Mouse (Mus musculus) heart, embryonic 12.5 days (tissue): ENCODE results near the gene Pnpla7. TPM values are rescaled to one million over a fixed set of nuclear protein-coding genes. Genes with fewer than 3 reads are reported as not detected.

ENCODE experiments used
- ATAC-seq: fragments of 200-750 bp; cut with Nextera tagmentation; 2 replicates; pipeline ENCODE4 v1.8.0; 2017; ENCODE audit warnings: moderate TSS enrichment, moderate library complexity; ENCODE audit not compliant: insufficient number of reproducible peaks, low FRiP score
- H3K27ac ChIP-seq: fragments of 300-500 bp; sonication (generic); 2 replicates; pipeline ENCODE4 v1.5.1; 2016; ENCODE audit warnings: mild to moderate bottlenecking, moderate library complexity; ENCODE audit not compliant: poor library complexity, severe bottlenecking
- H3K27me3 ChIP-seq: fragments of 300-500 bp; sonication (generic); replicated peaks from 2 replicates; pipeline ENCODE4 v1.6.1; 2016; ENCODE audit warnings: mild to moderate bottlenecking, moderate library complexity
- H3K36me3 ChIP-seq: fragments of 300-500 bp; sonication (generic); 2 replicates; pipeline ENCODE4 v1.6.1; 2016; ENCODE audit warnings: mild to moderate bottlenecking, moderate library complexity
- H3K4me1 ChIP-seq: fragments of 300-500 bp; sonication (generic); replicated peaks from 2 replicates; pipeline ENCODE4 v1.6.1; 2016; ENCODE audit warnings: mild to moderate bottlenecking
- H3K4me2 ChIP-seq: fragments of 300-500 bp; sonication (generic); 2 replicates; pipeline ENCODE4 v1.6.1; 2016; ENCODE audit warnings: mild to moderate bottlenecking, moderate library complexity
- H3K4me3 ChIP-seq: fragments of 300-500 bp; sonication (generic); 2 replicates; pipeline ENCODE4 v1.5.1; 2016; ENCODE audit warnings: mild to moderate bottlenecking
- H3K9ac ChIP-seq: fragments of 300-500 bp; sonication (generic); 2 replicates; pipeline ENCODE4 v1.6.1; 2016; ENCODE audit warnings: mild to moderate bottlenecking, moderate library complexity
- H3K9me3 ChIP-seq: fragments of 300-500 bp; sonication (generic); replicated peaks from 2 replicates; pipeline ENCODE4 v1.6.1; 2016; ENCODE audit warnings: mild to moderate bottlenecking, moderate library complexity
- WGBS: fragments of 180-500 bp; shearing (Covaris S2); methylation state at CpG from one replicate; pipeline ENCODE4 v1.1.7; 2016; 5-methylcytosine and 5-hydroxymethylcytosine counted together
- polyA plus RNA-seq: library from polyadenylated mRNA; unstranded; fragments of >200 nt; fragmentation: Nextera tagmentation; extraction: Ambion mirVana; gene quantifications from 2 replicates; pipeline ENCODE4 v1.2.1, GENCODE M21; 2016

Gene Pnpla7
- polyA plus RNA-seq, 1 experiment from 2014 or later = 9.5 TPM

DNA sequence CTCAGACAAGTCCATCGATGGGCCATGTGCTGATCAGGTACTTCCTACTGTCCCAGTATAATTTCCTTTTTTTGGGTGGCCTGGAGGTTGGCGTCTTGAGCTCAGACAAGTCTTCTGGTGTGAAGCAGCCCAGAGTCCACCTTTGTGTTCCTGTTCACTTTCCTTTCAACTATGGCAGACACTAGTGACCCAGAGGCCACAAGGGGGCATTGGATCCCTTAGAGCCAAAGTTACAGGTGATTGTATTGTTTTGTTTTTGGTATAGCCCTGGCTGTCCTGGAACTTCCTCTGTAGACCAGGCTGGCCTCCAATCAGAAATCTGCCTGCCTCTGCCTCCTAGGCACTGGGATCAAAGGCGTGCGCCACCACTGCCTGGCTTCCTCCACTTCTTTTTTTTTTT is 96.6 kb downstream of the Pnpla7 start:
- H3K9ac ChIP-seq = no peak overlapping the region
- no peak overlapping the region for H3K27ac ChIP-seq
- no peaks in the 10 kb centered on the region for H3K27me3 ChIP-seq
- H3K4me2 ChIP-seq = no peak overlapping the region
- no peaks in the 10 kb centered on the region for H3K9me3 ChIP-seq
- ATAC-seq = no peak
- no peaks in the 10 kb centered on the region for H3K36me3 ChIP-seq
- H3K4me3 ChIP-seq = no peak overlapping the region
- no peaks in the 10 kb centered on the region for H3K4me1 ChIP-seq
- WGBS = 86% methylated on average over 4 of the region's 4 CpGs

DNA sequence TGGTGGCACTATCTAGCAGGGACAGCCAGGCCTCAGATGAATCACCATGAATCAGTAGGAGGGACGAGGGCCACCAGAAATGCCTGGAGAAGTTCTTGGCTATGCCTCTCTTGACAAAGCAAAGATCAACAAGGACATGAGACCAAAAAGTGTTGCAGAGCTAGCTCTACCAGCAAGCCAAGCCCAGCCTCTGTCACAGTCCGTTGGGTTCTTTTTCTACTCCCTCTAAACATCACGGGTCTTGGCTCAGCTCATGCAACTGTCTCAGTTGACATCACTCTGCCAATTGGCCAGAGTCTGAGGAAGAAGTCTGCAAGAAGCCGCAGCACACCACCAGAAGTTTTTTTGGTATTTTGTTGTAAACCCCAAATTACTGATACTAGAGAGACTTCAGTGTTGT is 99.7 kb downstream of the Pnpla7 start:
- Histone ChIP-seq H3K27ac (no peak overlapping the region), H3K36me3 (no peaks in the 10 kb centered on the region), H3K9ac (no peak overlapping the region), H3K9me3 (no peaks in the 10 kb centered on the region), H3K4me3 (no peak overlapping the region), H3K4me2 (no peak overlapping the region), H3K27me3 (0 out of 2 replicates have a peak, but pooled peaks cover 8% of the 10 kb centered on the region), H3K4me1 (no peaks in the 10 kb centered on the region)
- no peak for ATAC-seq
- WGBS = 75% methylated on average over 4 of the region's 4 CpGs

DNA sequence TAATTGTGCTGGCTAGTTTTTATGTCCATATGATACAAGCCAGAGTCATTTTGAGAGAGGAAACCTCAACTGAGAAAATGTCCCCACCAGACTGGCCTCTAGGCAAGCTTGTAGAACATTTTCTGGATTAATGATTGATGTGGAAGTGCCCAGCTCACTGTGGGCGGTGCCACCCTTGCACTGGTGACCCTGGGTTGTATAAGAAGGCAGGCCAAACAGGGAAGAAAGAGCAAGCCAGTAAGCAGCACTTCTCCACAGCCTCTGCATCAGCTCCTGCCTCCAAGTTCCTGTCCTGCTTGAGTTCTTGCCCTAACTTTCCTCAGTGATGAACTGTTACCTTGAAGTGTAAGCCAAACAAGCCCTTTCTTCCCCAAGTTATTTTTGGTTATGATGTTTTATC is 103.1 kb downstream of the Pnpla7 start:
- no peaks in the 10 kb centered on the region for H3K36me3 ChIP-seq
- H3K27me3 ChIP-seq = peaks cover 32% of the 10 kb centered on the region
- H3K4me3 ChIP-seq = no peak overlapping the region
- H3K27ac ChIP-seq = no peak overlapping the region
- WGBS = 58% methylated on average over 1 of the region's 1 CpGs
- no peaks in the 10 kb centered on the region for H3K9me3 ChIP-seq
- no peak overlapping the region for H3K4me2 ChIP-seq
- no peak overlapping the region for H3K9ac ChIP-seq
- no peak for ATAC-seq
- H3K4me1 ChIP-seq = no peaks in the 10 kb centered on the region

DNA sequence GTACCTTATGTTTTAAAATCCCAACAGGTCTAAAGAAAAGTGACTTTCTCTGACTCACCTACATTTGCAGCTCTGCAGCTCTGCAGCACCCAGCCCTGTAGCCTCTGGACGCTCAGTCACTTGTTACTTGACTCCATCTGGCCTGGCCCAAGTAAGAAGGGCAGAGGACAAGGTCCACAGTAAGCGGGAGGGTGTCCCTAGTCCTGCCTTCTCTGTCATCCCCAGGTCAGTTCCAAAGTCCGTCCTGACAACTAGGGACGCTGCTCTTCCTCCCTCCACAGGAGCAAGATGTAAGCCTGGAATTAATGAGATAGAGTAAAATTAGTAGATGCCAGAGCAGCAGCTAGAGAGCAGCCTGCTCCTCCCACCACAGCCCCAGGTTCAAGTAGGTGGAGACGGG is 104.2 kb downstream of the Pnpla7 start, which contains the start of gene Entpd8:
Entpd8 (plus strand) TSS at position 229 of the 400 bp plus-strand sequence.
- H3K4me1 ChIP-seq = no peaks in the 10 kb centered on the region
- H3K4me3 ChIP-seq = no peak within 1 kb of the TSS
- no peak within 1 kb of the TSS for H3K27ac ChIP-seq
- no peaks in the 10 kb centered on the region for H3K9me3 ChIP-seq
- H3K9ac ChIP-seq = no peak within 1 kb of the TSS
- ATAC-seq = no peak
- WGBS = 54% methylated on average over 5 of the region's 5 CpGs
- no peaks in the 10 kb centered on the region for H3K36me3 ChIP-seq
- H3K4me2 ChIP-seq = no peak within 1 kb of the TSS
- H3K27me3 ChIP-seq = peaks cover 32% of the 10 kb centered on the region

DNA sequence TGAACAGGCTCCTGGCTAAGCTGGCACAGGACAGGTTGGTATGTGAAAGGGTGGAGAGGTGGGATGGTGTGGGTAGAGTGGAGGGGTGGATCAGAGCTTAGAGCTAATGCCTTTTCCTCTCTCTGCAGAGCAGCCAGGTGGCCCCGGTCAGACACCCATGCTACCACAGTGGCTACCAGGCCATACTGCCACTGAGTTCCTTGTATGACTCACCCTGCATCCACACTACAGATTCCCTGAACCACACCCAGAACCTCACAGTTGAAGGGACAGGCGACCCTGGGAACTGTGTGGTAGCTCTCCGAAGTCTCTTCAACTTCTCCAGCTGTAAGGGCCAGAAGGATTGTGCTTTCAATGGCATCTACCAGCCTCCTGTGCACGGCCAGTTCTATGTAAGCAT is 107.9 kb downstream of the Pnpla7 start:
- Histone ChIP-seq H3K4me1 (no peaks in the 10 kb centered on the region), H3K27ac (no peak overlapping the region), H3K36me3 (no peaks in the 10 kb centered on the region), H3K27me3 (peaks cover 32% of the 10 kb centered on the region), H3K4me3 (no peak overlapping the region), H3K9ac (no peak overlapping the region), H3K9me3 (no peaks in the 10 kb centered on the region), H3K4me2 (no peak overlapping the region)
- WGBS = 76% methylated on average over 4 of the region's 4 CpGs
- no peak for ATAC-seq

DNA sequence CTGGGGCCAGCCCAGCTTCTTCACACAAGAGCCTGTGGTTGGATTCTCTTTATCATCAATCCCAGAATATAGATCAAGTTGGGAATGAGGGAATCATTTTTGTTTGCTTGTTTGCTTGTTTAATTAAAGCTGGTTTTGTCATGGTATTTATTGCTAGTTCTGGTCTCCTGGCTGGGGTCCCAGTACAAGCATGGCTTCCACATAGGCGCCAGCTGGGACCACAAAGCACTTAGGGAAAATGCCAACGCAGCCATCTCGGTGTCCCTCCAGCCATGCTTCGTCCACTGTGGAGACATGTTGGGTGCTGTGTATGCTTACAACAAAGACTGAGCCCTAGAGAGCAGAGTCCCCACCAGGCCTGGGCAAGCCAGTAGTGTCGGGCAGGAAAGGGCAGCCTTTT is 109.7 kb downstream of the Pnpla7 start:
- no peak overlapping the region for H3K9ac ChIP-seq
- no peak overlapping the region for H3K4me3 ChIP-seq
- no peak for ATAC-seq
- no peaks in the 10 kb centered on the region for H3K4me1 ChIP-seq
- H3K36me3 ChIP-seq = no peaks in the 10 kb centered on the region
- no peak overlapping the region for H3K27ac ChIP-seq
- H3K27me3 ChIP-seq = peaks cover 29% of the 10 kb centered on the region
- WGBS = 80% methylated on average over 5 of the region's 5 CpGs
- no peaks in the 10 kb centered on the region for H3K9me3 ChIP-seq
- no peak overlapping the region for H3K4me2 ChIP-seq

DNA sequence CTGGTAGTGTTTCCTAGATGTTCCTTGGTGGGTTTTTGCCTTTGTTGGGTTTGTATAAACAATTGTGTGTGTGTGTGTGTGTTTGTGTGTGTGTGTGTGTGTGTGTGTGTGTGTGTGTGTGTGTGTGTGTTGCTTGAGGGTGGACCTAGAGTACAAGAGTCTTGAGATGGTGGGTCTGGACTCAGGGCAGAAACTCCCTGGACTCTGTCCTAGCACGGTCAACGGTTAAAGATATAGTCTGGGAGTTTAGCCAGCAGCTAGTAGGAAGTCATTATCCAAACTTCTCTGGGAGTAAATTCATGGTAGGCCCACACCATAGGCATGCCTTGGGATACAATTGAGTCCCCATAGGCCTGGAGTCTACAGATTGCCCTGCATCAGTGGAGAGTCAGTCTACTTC is 112.0 kb downstream of the Pnpla7 start:
- H3K4me2 ChIP-seq = no peak overlapping the region
- no peaks in the 10 kb centered on the region for H3K36me3 ChIP-seq
- no peak overlapping the region for H3K4me3 ChIP-seq
- WGBS = 87% methylated on average over 2 of the region's 2 CpGs
- H3K9ac ChIP-seq = no peak overlapping the region
- no peaks in the 10 kb centered on the region for H3K4me1 ChIP-seq
- H3K27me3 ChIP-seq = peaks cover 29% of the 10 kb centered on the region
- H3K27ac ChIP-seq = no peak overlapping the region
- ATAC-seq = no peak
- H3K9me3 ChIP-seq = no peaks in the 10 kb centered on the region

DNA sequence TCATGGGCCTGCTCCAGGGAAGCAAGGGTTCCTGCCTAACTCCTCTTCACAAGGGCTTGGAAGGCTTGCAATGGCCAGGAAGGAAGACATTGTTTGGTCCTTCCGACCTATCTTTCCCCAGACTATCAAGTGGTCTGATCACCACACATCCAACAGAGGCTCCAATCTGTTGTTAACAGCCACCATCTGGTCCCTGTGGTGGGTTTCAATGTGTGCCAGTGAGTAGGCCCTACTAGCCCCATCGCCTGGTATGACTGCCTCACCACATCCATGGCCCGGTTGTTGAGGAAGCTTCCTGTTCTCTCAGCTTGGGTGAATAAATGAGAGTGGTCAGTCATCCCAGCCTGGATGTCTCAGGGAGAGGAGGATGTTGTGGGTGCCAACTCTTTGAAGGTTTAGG is 112.8 kb downstream of the Pnpla7 start:
- no peak for ATAC-seq
- H3K27ac ChIP-seq = no peak overlapping the region
- no peaks in the 10 kb centered on the region for H3K9me3 ChIP-seq
- peaks cover 28% of the 10 kb centered on the region for H3K27me3 ChIP-seq
- no peaks in the 10 kb centered on the region for H3K4me1 ChIP-seq
- H3K9ac ChIP-seq = no peak overlapping the region
- H3K4me3 ChIP-seq = no peak overlapping the region
- no peaks in the 10 kb centered on the region for H3K36me3 ChIP-seq
- WGBS = 67% methylated on average over 3 of the region's 3 CpGs
- no peak overlapping the region for H3K4me2 ChIP-seq

DNA sequence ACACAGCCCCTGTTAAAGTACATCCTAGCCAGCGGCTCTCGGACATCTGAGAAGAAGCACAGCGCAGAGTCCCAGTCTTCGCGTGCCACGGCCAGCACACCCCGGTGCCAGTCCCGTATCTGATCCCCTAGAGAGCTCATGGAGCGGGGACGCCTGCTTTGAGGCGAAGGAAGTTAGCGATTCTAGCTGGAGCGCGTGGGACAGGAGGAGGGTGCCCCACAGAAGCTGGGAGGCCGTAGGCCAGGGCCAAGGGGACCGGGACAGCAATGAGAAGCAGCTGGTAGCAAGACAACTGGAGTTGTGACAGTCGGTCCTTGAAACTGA is 118.9 kb downstream of the Pnpla7 start:
- no peak overlapping the region for H3K27ac ChIP-seq
- H3K36me3 ChIP-seq = no peaks in the 10 kb centered on the region
- ATAC-seq = no peak
- H3K27me3 ChIP-seq = peaks cover 48% of the 10 kb centered on the region
- peak overlapping the region; percentile 48 for H3K4me2 ChIP-seq
- no peaks in the 10 kb centered on the region for H3K9me3 ChIP-seq
- 0 out of 2 replicates have a peak, but pooled peaks cover 3% of the 10 kb centered on the region for H3K4me1 ChIP-seq
- no peak overlapping the region for H3K4me3 ChIP-seq
- whole genome bisulfite sequencing = 28% methylated on average over 17 of the region's 17 CpGs
- H3K9ac ChIP-seq = no peak overlapping the region

DNA sequence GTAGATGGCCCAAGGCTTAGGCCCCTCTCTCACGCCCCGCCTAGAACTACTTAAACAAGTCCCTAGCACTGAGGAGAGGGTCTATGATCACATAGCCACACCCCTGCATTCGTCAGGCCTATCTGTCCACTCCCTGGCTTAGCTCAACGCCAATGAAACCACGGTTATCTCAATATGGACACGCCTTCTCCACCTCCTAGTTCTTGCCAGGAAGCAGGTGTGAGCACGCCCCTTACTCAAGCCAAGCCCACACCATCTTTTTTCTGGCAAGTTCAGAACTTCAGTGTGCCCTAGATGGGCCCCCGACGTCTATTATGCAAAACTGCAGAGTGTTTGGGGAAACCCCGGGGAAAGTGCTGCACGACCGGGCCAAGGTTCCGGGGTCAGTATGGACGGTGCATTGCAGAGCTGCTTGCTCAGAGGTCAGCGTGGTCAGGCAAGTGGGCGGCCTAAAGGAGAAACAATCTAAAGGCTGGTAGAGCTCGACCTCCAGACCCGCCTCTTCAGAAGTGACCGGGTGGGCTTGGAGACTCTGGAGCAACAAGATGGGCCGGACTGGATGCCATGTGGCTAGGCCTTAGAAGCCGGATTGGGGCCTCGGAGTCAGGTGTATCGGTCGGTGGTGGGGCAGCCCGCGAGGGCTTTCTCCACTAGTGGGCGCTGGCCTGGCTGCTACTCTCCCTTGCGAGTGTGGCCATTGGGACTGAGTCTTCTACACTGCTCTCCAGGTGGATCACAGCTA is 119.4 kb downstream of the Pnpla7 start, which contains the start of gene Noxa1:
Noxa1 (minus strand) TSS at position 41 of the 742 bp plus-strand sequence.
- Histone ChIP-seq H3K4me3 (no peak within 1 kb of the TSS), H3K4me2 (peak within 1 kb of the TSS; percentile 48), H3K27ac (no peak within 1 kb of the TSS), H3K36me3 (no peaks in the 10 kb centered on the region), H3K9me3 (no peaks in the 10 kb centered on the region), H3K27me3 (peaks cover 44% of the 10 kb centered on the region), H3K4me1 (0 out of 2 replicates have a peak, but pooled peaks cover 3% of the 10 kb centered on the region), H3K9ac (no peak within 1 kb of the TSS)
- ATAC-seq = peak; percentile 34; the same call in 1 of the 2 replicates
- WGBS = 42% methylated on average over 28 of the region's 28 CpGs

DNA sequence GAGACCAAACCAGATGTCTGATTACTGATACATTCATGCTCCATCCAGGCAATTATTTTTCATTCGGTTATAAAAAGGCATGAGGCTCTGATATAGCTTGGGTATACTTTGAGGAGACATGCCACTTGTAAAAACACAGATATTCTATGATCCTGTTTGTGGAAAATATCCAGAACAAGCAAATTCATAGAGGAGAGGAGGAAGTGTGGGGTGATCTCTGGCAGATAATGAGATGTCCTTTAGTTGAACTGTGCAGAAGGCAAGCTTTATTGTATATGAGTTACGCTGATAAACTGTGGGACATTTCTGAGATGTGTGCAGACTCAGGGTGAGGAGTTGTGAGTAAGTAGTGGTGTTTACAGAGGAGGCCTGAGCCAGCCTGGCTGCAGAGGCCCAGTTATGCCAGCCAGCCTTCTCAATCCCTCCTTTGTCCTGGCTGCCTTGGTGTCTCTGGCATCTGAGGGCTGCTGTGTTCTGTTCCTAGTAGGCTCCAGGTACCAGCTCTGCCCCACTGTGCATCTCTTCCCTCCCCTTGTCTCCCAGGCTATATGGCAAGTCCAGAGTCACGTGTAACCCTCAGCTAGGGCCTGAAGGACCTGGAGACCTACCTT is 122.3 kb downstream of the Pnpla7 start:
- H3K4me1 ChIP-seq = 0 out of 2 replicates have a peak, but pooled peaks cover 3% of the 10 kb centered on the region
- no peak overlapping the region for H3K27ac ChIP-seq
- H3K9me3 ChIP-seq = no peaks in the 10 kb centered on the region
- H3K36me3 ChIP-seq = no peaks in the 10 kb centered on the region
- H3K4me3 ChIP-seq = no peak overlapping the region
- no peak overlapping the region for H3K4me2 ChIP-seq
- peaks cover 25% of the 10 kb centered on the region for H3K27me3 ChIP-seq
- ATAC-seq = no peak
- 53% methylated on average over 3 of the region's 3 CpGs for WGBS
- H3K9ac ChIP-seq = no peak overlapping the region
